Mouse (Mus musculus): Measurements from ENCODE around the gene Fam160b1. TPM values are rescaled to one million over a fixed set of nuclear protein-coding genes. Genes with fewer than 3 reads are reported as not detected.

Fam160b1 gene
- polyA plus RNA-seq (2012; rRNA removed), result 6.2 and 11.5 TPM in 2 replicates

GRCm38 (mm10) chr19:57360341-57361130 is at the start of gene Fam160b1:
TSS of gene Fam160b1 (plus strand) at chr19:57360680.
- WGBS, result under 1% methylated on average over 66 of the region's 70 CpGs
- DNase-seq (ENCODE audit: low read depth, low spot score), result peak; percentile 67

DNA sequence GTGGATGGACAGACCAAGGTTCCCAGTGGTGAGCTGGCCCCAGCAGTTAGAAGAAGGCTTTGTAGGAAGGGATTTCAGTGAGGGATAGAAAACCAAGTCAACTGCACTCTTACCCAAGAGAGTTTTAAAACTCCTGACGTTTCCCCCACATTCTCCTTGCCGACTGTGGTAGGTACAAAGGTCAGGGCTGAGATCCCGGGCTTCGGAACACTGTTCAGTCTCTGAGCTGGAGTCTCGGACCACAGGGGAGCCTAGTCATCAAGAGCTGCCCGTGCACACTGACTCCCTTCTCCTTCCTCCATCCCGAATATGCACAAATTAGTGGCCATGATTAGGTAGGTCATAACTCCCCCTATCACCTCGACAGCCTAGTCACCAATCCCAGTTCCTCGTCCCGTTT is 47.3 kb upstream of the Fam160b1 start:
- WGBS, result 35% methylated on average over 10 of the region's 10 CpGs
- no peak for DNase-seq (ENCODE audit: low read depth, low spot score)

DNA sequence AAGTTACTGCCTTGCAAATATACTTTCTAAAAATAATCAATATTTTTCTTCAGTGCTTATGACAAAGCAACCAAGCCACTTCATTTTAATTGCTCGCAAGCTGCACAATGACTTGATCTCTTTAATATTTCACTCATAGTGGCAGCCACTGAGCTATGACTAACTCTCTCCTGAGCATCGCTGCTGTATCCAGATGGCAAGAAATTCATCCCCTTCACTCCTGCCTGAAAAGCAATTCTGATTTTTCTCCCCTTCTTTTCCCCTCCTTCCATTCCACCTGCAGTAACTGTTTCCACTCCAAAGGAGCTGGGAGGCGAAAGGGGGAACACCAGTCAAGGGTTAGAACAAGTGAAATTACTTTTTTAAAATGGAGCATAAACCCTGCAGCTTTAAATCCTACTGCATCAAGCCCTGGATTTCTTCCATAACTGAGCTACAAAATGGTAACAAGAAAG is 46.6 kb upstream of the Fam160b1 start:
- WGBS, result 52% methylated on average over 3 of the region's 3 CpGs
- DNase-seq (ENCODE audit: low read depth, low spot score), result no peak

- no peak for DNase-seq (ENCODE audit: low read depth, low spot score)
- WGBS, result 1% methylated on average over 52 of the region's 52 CpGs
These were observed 46.0 kb upstream of the Fam160b1 start, which contains the start of gene Ablim1 for GRCm38 (mm10) chr19:57314346-57315012. TSS of gene Ablim1 (minus strand) at chr19:57314919.

DNA sequence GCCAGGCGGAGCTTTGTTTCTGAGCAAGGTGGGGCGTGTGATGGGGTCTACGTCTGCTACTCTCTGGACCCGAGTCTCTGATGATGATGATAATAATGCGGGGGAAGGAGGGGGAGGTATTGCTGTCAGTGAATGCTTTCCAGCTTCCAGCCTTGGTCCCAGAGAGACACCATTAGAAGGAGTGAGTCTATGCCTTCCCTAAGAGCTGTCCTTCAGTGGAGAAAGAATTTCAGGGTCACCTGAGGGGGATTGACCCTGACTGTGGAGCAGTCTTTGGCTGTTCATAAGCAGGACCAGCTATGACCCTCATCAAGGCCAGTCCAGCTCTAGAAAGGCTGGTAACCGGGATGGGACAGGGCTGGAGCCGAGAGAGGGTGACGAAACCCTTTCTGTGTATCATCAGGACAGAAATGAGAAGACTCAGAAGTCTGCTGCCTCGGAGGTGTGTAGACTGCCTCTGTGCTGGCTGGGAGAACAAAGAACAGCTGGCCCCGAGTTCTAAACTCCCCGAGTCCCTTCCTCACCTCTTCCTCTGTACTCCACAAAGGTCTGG is 45.4 kb upstream of the Fam160b1 start:
- DNase-seq (ENCODE audit: low read depth, low spot score), result no peak
- 42% methylated on average over 11 of the region's 11 CpGs for WGBS

DNA sequence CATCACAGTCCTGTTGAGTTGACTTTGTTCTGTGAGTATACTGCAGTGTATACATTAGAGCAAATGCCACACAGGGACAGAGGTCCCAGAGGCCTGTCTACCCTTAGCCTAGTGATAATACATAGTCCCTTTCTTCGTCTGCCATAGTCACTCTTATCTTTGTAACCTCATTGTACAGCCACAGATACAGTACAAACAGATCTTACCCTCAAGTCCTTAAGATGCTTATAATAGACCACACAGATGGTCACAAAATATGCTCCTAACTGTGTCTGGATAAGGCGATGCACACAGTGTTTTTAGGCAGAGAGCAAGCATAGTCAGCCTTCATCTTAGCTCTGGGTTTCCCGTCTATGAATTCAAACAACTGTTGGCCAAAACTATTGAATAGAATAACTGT is 43.9 kb upstream of the Fam160b1 start:
- 90% methylated on average over 3 of the region's 3 CpGs for WGBS
- no peak for DNase-seq (ENCODE audit: low read depth, low spot score)

- WGBS, result 79% methylated on average over 9 of the region's 9 CpGs
- DNase-seq (ENCODE audit: low read depth, low spot score), result no peak
These were observed 39.7 kb upstream of the Fam160b1 start for GRCm38 (mm10) chr19:57320656-57321382.

DNA sequence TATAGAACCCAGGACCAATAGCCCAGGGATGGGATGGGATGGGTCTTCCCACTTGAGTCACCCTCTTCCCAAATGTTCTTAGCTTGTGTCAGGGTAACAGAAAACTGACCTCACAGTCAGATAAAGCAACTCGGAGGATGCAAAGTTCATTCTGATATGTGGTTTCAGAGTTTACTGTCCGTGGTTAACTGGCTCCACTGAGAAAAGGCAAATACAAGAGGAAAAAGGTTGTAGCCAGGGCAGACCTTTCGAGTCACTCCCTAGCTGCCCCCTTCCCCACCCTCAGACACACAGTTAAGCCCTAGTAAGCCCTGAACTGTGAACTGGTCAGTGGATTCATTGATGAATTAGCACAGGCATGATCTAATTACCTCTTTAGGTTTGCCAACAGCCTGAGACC is 38.6 kb upstream of the Fam160b1 start:
- 60% methylated on average over 3 of the region's 3 CpGs for WGBS
- no peak for DNase-seq (ENCODE audit: low read depth, low spot score)

- 41% methylated on average over 4 of the region's 4 CpGs for WGBS
- no peak for DNase-seq (ENCODE audit: low read depth, low spot score)
These were observed 38.0 kb upstream of the Fam160b1 start for GRCm38 (mm10) chr19:57322491-57322890.

DNA sequence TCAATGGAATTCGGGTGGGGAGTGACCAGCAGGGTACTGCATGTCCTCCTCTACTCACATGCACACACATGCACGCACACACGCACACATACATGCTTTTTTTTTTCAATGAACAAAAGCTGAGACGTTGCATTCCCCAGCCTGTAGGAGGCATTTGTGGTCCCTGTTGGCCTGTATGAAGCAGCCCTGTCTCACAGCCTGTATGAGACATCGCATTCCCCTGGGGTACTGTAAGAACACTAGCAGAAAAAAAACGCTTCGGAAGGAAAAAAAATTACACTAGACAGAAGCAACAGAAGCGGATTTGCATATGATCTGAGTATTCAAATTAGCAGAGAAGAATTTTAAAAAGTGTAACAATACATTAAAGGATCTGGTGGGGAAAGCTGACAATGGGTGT is 37.4 kb upstream of the Fam160b1 start:
- WGBS, result 75% methylated on average over 8 of the region's 8 CpGs
- no peak for DNase-seq (ENCODE audit: low read depth, low spot score)

DNA sequence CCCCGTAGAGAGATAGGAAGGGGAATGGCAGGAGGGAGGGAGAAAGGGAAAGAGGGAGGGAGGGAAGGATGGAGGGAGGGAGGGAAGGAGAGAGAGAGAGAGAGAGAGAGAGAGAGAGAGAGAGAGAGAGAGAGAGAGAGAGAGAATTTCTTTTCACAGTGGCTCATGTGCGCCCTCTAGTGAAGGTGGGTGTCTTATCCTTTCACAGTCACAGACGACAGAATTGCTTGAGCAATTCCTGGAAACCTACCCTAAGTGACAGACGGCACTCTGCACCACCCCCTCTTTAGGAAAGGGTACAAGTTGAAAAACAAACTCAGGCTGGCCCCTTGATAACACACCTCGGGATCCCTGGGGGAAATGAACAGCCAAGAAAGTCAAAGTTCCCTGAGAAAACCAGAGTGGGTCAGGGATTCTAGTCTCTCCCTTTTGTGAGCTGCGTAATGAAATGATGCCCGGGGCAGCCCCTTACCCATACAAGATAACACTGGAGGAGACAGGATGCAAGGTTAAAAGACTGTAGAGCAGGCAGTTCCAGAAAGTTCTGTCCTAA is 34.7 kb upstream of the Fam160b1 start:
- WGBS, result 24% methylated on average over 7 of the region's 7 CpGs
- DNase-seq (ENCODE audit: low read depth, low spot score), result no peak

DNA sequence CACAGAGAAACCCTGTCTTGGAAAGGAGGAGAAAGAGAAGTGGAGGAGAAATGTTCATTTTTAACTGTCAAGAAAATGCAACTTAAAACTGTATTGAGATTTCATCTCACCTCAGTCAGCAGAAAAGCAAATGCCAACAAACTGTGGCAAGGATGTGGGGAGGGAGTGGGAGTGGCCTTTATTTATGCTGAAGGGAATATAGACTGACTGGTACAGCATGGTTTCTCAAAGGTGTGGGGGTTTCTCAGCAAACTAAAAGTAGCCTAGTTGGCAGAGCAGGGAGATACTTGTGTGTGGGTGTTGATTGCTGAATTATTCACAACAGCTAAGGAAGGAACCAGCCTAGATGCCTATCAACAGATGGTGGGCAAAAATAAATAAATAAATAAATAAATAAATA is 32.8 kb upstream of the Fam160b1 start:
- DNase-seq (ENCODE audit: low read depth, low spot score), result no peak

DNA sequence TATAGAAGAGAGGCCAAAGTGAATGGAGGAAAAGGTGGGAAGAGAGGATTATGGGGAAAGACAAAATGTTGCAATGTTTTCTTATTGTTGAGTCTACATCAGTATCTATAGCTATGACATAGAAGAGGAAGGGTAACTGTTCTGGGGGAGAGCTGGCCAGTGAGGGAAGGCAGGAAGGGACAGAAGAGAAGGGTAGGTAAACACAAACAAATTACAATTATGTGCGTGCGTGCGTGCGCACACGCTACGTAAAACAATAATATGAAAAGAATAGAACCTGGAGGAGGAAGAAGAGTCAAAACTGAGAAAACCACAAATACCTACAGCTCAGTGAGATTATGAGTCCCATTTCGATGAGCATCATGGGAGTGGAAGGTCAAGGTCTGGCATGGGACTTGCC is 32.2 kb upstream of the Fam160b1 start:
- no peak for DNase-seq (ENCODE audit: low read depth, low spot score)
- 93% methylated on average over 7 of the region's 7 CpGs for WGBS

- WGBS, result 48% methylated on average over 12 of the region's 12 CpGs
- DNase-seq (ENCODE audit: low read depth, low spot score), result no peak
These were observed 31.7 kb upstream of the Fam160b1 start for GRCm38 (mm10) chr19:57328792-57329191.

DNA sequence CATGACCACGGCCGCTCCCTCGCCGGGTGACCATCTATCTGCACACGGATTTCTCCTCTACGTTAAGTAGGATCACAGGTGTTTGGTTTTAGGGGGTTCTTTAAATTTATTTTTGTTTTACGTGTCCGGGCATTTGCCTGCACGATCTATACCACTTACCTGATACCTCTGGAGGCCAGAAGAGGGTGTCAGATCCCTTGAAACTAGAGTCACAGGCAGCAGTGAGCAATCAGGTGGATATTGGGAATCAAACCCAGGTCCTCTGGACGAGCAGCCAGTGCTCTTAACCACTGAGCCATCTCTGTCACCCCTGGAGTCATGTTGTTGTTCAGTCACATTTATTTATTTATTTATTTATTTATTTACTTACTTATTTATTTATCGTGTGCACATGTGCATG is 30.2 kb upstream of the Fam160b1 start:
- DNase-seq (ENCODE audit: low read depth, low spot score), result no peak
- 68% methylated on average over 11 of the region's 11 CpGs for WGBS

DNA sequence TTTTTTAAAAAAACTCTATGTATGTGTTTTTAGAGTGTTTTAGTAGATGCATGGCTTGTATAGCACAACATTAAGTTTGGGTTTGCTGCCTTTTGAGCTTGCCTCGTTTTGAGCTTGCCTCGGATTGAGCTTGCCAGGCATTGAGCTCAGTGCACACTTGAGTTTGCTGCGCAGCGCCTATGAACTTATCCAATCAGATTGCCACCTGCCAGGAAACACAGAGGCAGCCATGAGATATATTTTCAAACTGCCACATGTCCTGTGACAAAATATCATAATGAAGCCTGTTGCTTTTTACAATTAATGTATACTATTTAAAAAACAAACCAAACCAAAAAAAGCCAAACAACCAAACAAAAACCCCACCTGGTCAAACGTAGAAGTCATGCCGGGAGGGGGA is 29.2 kb upstream of the Fam160b1 start:
- no peak for DNase-seq (ENCODE audit: low read depth, low spot score)
- WGBS, result 82% methylated on average over 6 of the region's 6 CpGs

- no peak for DNase-seq (ENCODE audit: low read depth, low spot score)
- WGBS, result 91% methylated on average over 4 of the region's 4 CpGs
These were observed 27.1 kb upstream of the Fam160b1 start for GRCm38 (mm10) chr19:57333356-57333755.

DNA sequence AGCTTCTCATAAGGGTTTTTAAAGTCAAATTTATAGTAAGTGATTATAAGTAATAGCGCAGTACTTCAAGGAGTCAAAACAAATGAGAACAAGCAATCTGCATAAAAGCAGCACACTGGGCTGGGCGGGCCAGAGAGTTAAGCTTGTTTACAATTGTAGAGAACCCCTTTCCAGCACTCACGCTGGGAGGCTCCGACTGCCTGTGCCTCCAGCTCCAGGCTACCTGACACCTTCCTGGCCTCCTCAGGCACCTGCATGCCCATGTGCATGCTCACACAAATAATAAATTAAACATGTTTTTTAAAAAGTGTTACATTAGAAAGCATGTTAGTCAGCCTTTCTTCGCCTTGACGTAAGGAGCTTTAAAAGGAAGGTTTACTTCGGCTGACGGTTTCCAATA is 25.3 kb upstream of the Fam160b1 start:
- no peak for DNase-seq (ENCODE audit: low read depth, low spot score)
- 49% methylated on average over 8 of the region's 8 CpGs for WGBS

DNA sequence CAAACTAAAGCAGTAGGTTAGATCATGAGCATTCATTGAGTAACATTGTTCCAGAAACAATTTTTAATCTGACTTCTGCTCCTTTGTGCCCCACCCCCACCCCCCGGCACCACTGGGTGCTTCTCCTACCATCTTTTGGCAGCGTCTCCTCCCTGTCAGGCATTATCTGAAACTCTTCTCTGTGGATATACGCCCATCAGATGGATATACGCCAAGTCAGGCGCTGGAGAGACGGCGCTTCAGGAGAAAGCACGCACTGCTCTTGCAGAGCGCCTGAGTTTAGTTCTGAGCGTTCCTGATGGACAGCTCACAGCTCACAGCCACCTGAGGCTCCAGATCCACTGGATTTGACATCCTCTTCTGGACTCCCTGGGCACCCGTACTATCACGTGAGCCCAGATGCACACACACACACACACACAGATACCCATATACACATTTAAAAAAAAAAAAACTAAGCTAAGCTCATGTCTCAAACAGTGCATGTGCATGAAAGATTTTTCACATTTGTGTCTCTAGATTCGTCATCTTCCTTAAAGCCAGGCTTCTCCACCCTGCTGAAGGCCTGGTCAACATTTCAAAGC is 21.1 kb upstream of the Fam160b1 start:
- no peak for DNase-seq (ENCODE audit: low read depth, low spot score)
- 78% methylated on average over 13 of the region's 13 CpGs for WGBS

Measured in large intestine, adult 2 months (tissue).